In the genomic region with DNA sequence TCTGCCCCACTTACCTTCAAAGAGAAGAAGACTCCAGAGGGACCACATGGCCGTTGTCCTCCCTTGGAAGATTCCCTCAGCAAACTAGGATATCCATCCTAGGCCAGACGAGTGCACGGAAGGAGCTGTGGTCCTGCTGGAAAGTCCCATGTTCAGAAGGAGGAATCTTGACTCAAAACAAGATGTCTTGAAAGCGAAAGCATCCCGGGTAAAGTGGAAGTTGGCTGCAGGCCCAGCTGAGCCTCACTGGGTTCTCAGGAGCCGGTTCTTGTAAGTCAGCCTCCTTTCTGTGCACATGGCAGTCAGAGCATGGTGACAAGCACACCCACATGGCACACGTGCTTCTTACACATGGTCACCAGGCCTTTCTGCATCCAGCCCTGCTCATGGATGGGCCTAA, we compare ENCODE assay signal across 11 mouse cellular contexts. TPM values are rescaled to one million over a fixed set of nuclear protein-coding genes. Genes with fewer than 3 reads are reported as not detected.
DNase-seq lines count a peak whose midpoint lies in the region; ATAC-seq and TF ChIP-seq lines count a peak whose summit lies in the region.
"Had no signal": no experiment of that assay in that cellular context is flagged by ENCODE, and none has a peak within 500 bp of the region (broad histone marks: within the 10 kb centered on the region; RNA-seq: fewer than 3 reads in every experiment).

A gene (minus strand): TSS at position 184 of the 400 bp plus-strand sequence.

- H3K27me3 ChIP-seq in heart, embryonic 12.5 days (replicated peaks): peaks cover 9% of the 10 kb centered on the region
- no peaks in the 10 kb centered on the region for H3K27me3 ChIP-seq in thymus, adult 2 months (ENCODE audit: control insufficient read depth, insufficient read depth, low read length)
- H3K27me3 ChIP-seq in intestine, embryonic 15.5 days (replicated peaks): no peaks in the 10 kb centered on the region; the same call in 1 of the 2 replicates

- 76% methylated on average over 7 of the region's 7 CpGs for WGBS in heart, embryonic 12.5 days
- 50% methylated on average over 7 of the region's 7 CpGs for WGBS in thymus, adult 2 months
- WGBS in intestine, embryonic 15.5 days: 70% methylated on average over 7 of the region's 7 CpGs

- DNase-seq in heart, adult 18-20 months: peak; percentile 70 to 71
- DNase-seq in thymus, adult 2 months: no peak
- no peak for DNase-seq in thymus, postnatal 0 days (ENCODE audit: low spot score)
- DNase-seq in induced T-regulatory cell, adult 2 months (ENCODE audit: low read depth): peak; percentile 18
- DNase-seq in neural tube, embryonic 10.5 days (ENCODE audit: extremely low spot score, low spot score): no peak
- no peak for DNase-seq in urinary bladder, adult 2 months (ENCODE audit: low spot score)

- H3K36me3 ChIP-seq in heart, embryonic 12.5 days: no peaks in the 10 kb centered on the region
- no peaks in the 10 kb centered on the region for H3K36me3 ChIP-seq in thymus, adult 2 months (ENCODE audit: control insufficient read depth, insufficient read depth, low read length)
- no peaks in the 10 kb centered on the region for H3K36me3 ChIP-seq in intestine, embryonic 15.5 days

- no peak within 1 kb of the TSS for H3K27ac ChIP-seq in heart, embryonic 12.5 days (ENCODE audit: poor library complexity, severe bottlenecking)
- H3K27ac ChIP-seq in thymus, adult 2 months (ENCODE audit: control insufficient read depth, insufficient read depth, low read length): no peak within 1 kb of the TSS
- no peak within 1 kb of the TSS for H3K27ac ChIP-seq in intestine, embryonic 15.5 days
- H3K27ac ChIP-seq: kidney, postnatal 0 days; liver, embryonic 14.5 days had no signal

- peaks cover 7% of the 10 kb centered on the region for H3K4me1 ChIP-seq in heart, embryonic 12.5 days (replicated peaks)
- peaks cover 4% of the 10 kb centered on the region for H3K4me1 ChIP-seq in thymus, adult 2 months (replicated peaks; ENCODE audit: control insufficient read depth, insufficient read depth, low read length)
- no peaks in the 10 kb centered on the region for H3K4me1 ChIP-seq in intestine, embryonic 15.5 days (replicated peaks)

- H3K9me3 ChIP-seq in heart, embryonic 12.5 days (replicated peaks): no peaks in the 10 kb centered on the region
- H3K9me3 ChIP-seq in intestine, embryonic 15.5 days: no peaks in the 10 kb centered on the region

- H3K9ac ChIP-seq in heart, embryonic 12.5 days: no peak within 1 kb of the TSS
- no peak within 1 kb of the TSS for H3K9ac ChIP-seq in intestine, embryonic 15.5 days
- H3K9ac ChIP-seq: liver, embryonic 14.5 days had no signal

- no peak for TF ChIP-seq POLR2A in thymus, adult 2 months (IDR thresholded peaks at IDR 0.05; ENCODE audit: control insufficient read depth, extremely low read depth, insufficient read depth, low read length, poor library complexity)

- TF ChIP-seq CTCF in thymus, adult 2 months (IDR thresholded peaks at IDR 0.05; ENCODE audit: borderline replicate concordance, control insufficient read depth, extremely low read depth, insufficient read depth, low read length, poor library complexity): no peak

- no peak within 1 kb of the TSS for H3K4me2 ChIP-seq in heart, embryonic 12.5 days
- H3K4me2 ChIP-seq in intestine, embryonic 15.5 days (replicated peaks): no peak within 1 kb of the TSS

- no peak for ATAC-seq in heart, embryonic 12.5 days (ENCODE audit: insufficient number of reproducible peaks, low FRiP score)
- no peak for ATAC-seq in intestine, embryonic 15.5 days

- H3K4me3 ChIP-seq in heart, embryonic 12.5 days: no peak within 1 kb of the TSS
- no peak within 1 kb of the TSS for H3K4me3 ChIP-seq in thymus, adult 2 months (ENCODE audit: control insufficient read depth, insufficient read depth, low read length)
- no peak within 1 kb of the TSS for H3K4me3 ChIP-seq in intestine, embryonic 15.5 days (replicated peaks)

RNA-seq across cellular contexts. Expression of the gene that starts here (rescaled TPM):
- under 1 TPM; 0.37 to 0.39 TPM for total RNA-seq in heart, adult 18-20 months (2021)
- not detected in 2 replicates for polyA plus RNA-seq in heart, embryonic 12.5 days (2016; fragmentation: Nextera tagmentation; extraction: Ambion mirVana)
- polyA plus RNA-seq in thymus, adult 2 months (2012; rRNA removed): 7.2 and 10.9 TPM in 2 replicates
- polyA plus RNA-seq in thymus, postnatal 0 days (2015; fragmentation: Nextera tagmentation; extraction: Ambion mirVana): 1.9 and 2.0 TPM in 2 replicates
- polyA plus RNA-seq in intestine, embryonic 15.5 days (2015; fragmentation: Nextera tagmentation; extraction: Ambion mirVana): 0.33 and 0.37 TPM in 2 replicates
- polyA plus RNA-seq in urinary bladder, adult 2 months (2012; rRNA removed): 3.7 and 6.3 TPM in 2 replicates
- total RNA-seq: MEL had no signal

Comparison
In these comparisons a context has a peak if more than half of its experiments do, and no peak if none do; other contexts are left out.
1. Peak in DNase-seq in heart, adult 18-20 months; RNA of the gene not detected or under 1 TPM.